Mouse (Mus musculus) cerebellum, postnatal 36 days (tissue): ENCODE measurements around the gene Rbm39.
"Not testable (repeated sequence)": the region's sequence is repeated elsewhere in the genome, so short reads cannot be mapped to it uniquely, and the experiment has no call there.

Source experiments
- DNase-seq, 2 experiments: peaks; one replicate each; pipeline ENCODE4 v3.0.0; 2021 to 2022; ENCODE audit warnings: mixed read lengths in 2 of 2

Gene Rbm39

GRCm38 (mm10) chr2:156180094-156180821, at the start of gene Rbm39:
Rbm39 (minus strand) TSS chr2:156180238.
- peak; percentile 100 for DNase-seq

GRCm38 (mm10) chr2:156229171-156229570, 49.1 kb upstream of the Rbm39 start:
- no peak for DNase-seq

GRCm38 (mm10) chr2:156227689-156228088, 47.7 kb upstream of the Rbm39 start:
- DNase-seq: no peak

- DNase-seq: no peak
These were observed 44.0 kb upstream of the Rbm39 start for GRCm38 (mm10) chr2:156224043-156224442.

- DNase-seq: no peak
These were observed 42.1 kb upstream of the Rbm39 start for GRCm38 (mm10) chr2:156222100-156222499.

GRCm38 (mm10) chr2:156217786-156218185, 37.7 kb upstream of the Rbm39 start:
- DNase-seq: no peak

GRCm38 (mm10) chr2:156203917-156204316, 23.9 kb upstream of the Rbm39 start:
- peak in 1 of 2 experiments; percentile 14 for DNase-seq

GRCm38 (mm10) chr2:156202848-156203437, 22.9 kb upstream of the Rbm39 start:
- peak; percentile 69 to 82 for DNase-seq

- DNase-seq: no peak
These were observed 21.4 kb upstream of the Rbm39 start for GRCm38 (mm10) chr2:156201486-156201885.

- no peak for DNase-seq
These were observed 19.9 kb upstream of the Rbm39 start for GRCm38 (mm10) chr2:156199944-156200343.

- DNase-seq: no peak
These were observed 17.3 kb upstream of the Rbm39 start for GRCm38 (mm10) chr2:156197129-156197911.

- peak; percentile 97 to 99 for DNase-seq
These were observed 16.5 kb upstream of the Rbm39 start, which contains the start of gene Phf20 for GRCm38 (mm10) chr2:156196302-156197128. Phf20 (plus strand) TSS chr2:156196466.

GRCm38 (mm10) chr2:156194571-156194970, 14.5 kb upstream of the Rbm39 start:
- DNase-seq: no peak

- no peak for DNase-seq
These were observed 13.2 kb upstream of the Rbm39 start for GRCm38 (mm10) chr2:156193066-156193862.

- DNase-seq: no peak
These were observed 12.0 kb upstream of the Rbm39 start for GRCm38 (mm10) chr2:156192068-156192467.

GRCm38 (mm10) chr2:156191540-156191939, 11.5 kb upstream of the Rbm39 start:
- DNase-seq: no peak

- no peak for DNase-seq
These were observed 10.2 kb upstream of the Rbm39 start for GRCm38 (mm10) chr2:156190004-156190896.

- not testable (repeated sequence) for DNase-seq
These were observed 9.2 kb upstream of the Rbm39 start for GRCm38 (mm10) chr2:156189241-156189640.

- no peak for DNase-seq
These were observed 1.6 kb upstream of the Rbm39 start for GRCm38 (mm10) chr2:156181592-156181991.

- no peak for DNase-seq
These were observed 969 bp upstream of the Rbm39 start for GRCm38 (mm10) chr2:156180824-156181590.
